Mouse (Mus musculus): Measurements from ENCODE around the gene Nfyc.

- TF ChIP-seq POLR2A (IDR thresholded peaks at IDR 0.05; ENCODE audit: low read depth, low read length) (no peak), CTCF (IDR thresholded peaks at IDR 0.05; ENCODE audit: borderline replicate concordance, insufficient read depth, low read length) (no peak)
These were observed 119.1 kb downstream of the Nfyc start for GRCm38 (mm10) chr4:120712236-120712635.
